Mouse (Mus musculus): ENCODE data around the gene Srcap.

The Srcap gene

DNA sequence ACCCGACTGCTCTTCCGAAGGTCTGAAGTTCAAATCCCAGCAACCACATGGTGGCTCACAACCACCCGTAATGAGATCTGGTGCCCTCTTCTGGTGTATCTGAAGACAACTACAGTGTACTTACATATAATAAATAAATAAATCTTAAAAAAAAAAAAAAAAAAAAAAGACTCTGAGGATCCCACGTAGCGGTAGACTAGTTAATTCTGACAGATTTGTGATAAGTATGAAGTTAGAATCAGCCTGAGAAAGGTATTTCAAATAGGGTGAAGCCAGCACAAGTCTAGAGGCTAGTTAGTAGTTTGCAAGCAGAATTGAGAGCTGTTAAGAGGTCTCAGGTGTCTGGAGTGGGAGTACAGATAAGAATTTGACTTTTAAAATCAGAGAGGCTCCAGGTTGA is 23.4 kb upstream of the Srcap start:
- in situ Hi-C loops (cut with MboI, MseI), result loop anchor here in 1 of 2 experiments (5.0 to 10.0 kb wide), 2 partner anchors 121 to 704 kb away; partner anchors contain the start of gene Tbx6

DNA sequence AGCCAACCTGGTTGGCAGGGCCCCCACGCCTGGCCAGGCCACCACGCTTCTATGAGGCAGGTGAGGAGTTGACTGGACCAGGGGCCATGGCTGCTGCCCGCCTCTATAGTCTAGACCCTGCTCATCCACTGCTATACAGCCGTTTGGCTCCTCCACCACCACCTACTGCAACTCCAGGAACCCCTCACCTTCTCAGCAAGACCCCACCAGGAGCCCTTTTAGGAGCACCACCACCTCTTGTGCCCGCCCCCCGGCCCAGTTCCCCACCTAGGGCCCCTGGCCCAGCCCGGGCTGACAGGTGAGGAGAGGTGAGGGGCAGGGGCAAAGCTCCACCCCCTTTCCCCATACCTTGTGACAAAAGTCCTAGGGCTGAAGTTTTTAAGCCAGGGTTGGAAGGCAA is 21.8 kb upstream of the Srcap start:
- in situ Hi-C loops (cut with MboI, MseI), result loop anchor here (5.0 to 10.0 kb wide), 3 partner anchors 123 to 705 kb away; partner anchors contain the start of gene Tbx6 (in 1 of the 2)

DNA sequence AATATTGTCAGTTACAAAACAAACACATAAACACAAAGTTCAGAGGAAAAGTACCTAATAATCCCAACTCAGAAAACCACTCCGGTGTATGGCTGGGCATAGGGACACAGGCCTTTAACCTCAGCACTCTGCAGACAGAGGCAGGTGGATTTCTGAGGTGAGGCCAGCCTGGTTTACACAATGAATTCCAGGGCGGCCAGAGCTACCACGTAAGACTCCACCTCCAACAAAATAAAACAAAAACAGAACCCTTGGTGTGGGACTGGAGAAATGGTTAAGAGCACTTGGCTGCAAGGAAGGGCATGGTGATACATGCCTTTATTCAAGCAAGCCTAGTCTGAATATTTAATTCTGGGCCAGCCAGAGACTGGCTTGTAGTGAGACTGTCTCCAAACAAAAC is 19.9 kb upstream of the Srcap start:
- in situ Hi-C loops (cut with MboI, MseI), result loop anchor here in 1 of 2 experiments (5.0 kb wide), 1 partner anchor 130 kb away; no protein-coding TSS in a partner anchor

DNA sequence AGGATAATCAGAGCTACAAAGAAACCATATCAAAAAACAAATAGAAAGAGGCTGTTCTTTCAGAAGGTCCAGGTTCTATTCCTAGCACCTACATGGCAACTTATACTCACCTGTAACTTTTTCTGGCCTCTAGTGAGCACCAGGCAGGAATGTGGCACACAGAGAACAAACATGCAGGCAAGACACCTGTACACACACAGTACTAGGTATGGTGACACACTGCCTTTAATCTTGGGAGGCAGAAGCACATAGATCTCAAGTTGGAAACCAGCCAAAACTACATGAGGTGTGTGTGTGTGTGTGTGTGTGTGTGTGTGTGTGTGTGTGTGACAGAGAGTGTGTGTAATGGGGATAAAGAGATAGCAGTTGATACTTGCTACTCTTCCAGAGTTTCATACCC is 17.1 kb upstream of the Srcap start:
- in situ Hi-C loops (cut with MboI, MseI), result loop anchor here in 1 of 2 experiments (5.0 kb wide), 1 partner anchor 132 kb away; no protein-coding TSS in a partner anchor

DNA sequence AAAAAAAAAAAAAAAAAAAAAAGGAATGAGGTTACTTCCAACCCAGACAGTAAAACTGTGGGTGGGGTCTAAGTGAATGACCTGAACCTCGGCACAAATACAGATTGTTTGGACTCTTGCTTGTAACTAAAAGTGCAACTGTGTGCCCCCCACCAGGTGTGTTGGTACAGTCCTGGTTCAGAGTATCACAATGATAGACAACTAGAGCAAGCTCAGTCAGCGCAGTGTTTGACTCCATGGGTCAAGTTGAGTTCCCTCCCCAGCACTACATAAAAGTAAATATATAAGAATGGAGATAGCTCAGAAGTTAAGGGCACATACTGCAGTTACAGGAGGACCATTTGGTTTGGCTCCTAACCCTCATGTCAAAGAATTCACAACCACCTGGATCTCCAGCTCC is 14.4 kb upstream of the Srcap start:
- in situ Hi-C loops (cut with MboI, MseI), result no loop called here

DNA sequence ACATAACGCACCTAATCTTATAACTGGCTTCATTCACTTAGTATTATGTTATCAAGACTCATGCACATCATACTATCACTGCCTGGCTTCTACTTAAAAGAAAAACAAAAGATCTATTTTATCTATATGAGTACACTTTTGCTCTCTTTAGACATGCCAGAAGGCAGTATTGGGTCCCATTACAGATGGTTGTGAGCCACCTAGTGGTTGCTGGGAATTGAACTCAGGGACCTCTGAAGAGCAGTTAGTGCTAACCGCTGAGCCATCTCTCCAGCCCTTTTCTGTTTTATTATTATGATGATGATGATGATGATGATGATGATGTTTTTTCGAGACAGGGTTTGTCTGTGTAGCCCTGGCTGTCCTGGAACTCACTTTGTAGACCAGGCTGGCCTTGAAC is 13.4 kb upstream of the Srcap start:
- in situ Hi-C loops (cut with MboI, MseI), result no loop called here

DNA sequence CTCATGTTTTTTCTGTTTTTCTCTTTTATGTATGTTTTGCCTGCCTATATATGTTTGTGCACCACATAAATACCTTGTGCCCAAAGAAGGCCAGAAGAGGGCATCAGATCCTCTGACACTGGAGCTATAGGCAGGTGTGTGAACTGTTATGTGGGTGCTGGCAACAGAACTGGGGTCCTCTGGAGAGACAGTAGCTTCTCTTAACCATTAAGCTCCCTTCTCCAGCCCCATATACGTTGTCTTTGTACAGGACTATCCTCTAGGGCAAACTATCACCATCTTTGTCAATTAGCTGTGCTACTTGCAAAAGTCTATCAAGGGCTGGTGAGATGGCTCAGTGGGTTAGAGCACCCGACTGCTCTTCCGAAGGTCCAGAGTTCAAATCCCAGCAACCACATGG is 3.5 kb upstream of the Srcap start:
- in situ Hi-C loops (cut with MboI, MseI), result loop anchor here in 1 of 2 experiments (5.0 kb wide), 1 partner anchor 146 kb away; no protein-coding TSS in a partner anchor

DNA sequence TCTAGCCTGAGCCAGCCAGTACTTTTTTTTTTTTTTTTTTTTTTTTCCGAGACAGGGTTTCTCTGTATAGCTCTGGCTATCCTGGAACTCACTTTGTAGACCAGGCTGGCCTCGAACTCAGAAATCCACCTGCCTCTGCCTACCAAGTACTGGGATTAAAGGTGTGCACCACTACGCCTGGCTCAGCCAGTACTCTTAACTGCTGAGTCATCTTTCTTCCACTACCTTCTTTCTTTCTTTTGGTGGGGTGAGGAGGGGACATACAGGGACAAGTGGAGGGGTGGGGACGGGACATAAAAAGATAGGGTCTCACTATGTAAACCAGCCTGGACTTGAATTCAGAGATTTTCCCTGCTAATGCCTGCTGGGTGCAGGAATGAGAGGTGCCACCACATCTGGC is 2.0 kb upstream of the Srcap start:
- in situ Hi-C loops (cut with MboI, MseI), result loop anchor here in 1 of 2 experiments (5.0 kb wide), 1 partner anchor 148 kb away; no protein-coding TSS in a partner anchor

DNA sequence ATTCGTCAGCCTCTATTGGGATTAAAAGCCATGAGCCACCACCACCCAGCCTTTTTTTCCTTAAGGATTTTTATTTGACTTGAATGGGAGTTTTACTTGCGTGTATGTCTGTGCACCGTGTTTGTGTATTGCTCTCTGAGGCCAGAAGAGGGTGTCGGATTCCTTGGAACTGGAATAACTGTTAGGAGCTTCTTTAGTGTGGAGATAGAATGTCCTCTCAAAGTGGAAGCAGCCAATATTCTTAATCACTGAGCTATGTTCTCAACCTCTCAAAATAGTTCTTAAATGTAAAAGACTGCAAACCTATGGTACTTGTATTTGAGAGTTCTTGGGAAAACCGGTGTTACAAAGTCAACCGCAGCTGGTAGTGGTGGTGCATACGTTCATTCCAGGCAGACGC is 542 bp upstream of the Srcap start:
- in situ Hi-C loops (cut with MboI, MseI), result no loop called here

DNA sequence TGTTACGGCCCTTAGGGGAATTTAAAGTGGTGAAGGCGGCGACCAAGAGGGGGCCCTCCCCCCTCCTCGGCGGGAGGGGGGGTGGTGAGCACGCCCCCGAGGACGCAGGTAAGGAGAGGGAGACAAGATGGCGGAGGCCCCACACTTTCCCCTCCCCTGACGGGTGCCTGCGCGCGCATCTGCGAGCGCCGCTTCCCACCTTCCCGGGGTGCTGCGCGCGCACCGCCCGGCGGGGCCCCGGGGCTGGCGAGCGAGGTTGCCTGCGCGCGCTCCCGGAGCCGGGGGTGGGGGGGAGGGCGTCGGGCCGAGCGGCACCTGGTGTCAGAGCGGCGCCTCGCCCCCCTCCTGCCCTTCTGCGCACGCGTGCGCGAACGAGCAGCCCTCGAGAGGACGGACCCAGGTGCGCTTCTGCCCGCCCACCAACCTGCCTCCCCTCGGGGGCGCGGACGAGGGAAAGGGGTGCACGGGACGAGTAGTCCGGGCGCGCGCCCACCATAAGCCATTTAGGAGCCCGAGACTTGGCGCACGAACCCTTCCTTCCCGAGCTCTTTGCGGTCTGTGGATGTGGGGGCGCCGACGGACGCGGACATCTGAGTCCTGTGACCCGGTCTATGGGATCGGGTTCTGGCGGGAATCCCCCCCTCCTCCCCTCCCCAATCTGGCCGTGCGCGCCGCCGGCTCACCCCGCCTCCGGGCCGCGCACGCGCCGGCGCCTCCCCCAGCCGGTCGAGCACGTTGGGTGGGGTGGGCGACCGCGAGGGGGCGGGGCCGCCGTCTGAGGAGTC is 640 bp downstream of the Srcap start:
- in situ Hi-C loops (cut with MboI, MseI), result no loop called here

DNA sequence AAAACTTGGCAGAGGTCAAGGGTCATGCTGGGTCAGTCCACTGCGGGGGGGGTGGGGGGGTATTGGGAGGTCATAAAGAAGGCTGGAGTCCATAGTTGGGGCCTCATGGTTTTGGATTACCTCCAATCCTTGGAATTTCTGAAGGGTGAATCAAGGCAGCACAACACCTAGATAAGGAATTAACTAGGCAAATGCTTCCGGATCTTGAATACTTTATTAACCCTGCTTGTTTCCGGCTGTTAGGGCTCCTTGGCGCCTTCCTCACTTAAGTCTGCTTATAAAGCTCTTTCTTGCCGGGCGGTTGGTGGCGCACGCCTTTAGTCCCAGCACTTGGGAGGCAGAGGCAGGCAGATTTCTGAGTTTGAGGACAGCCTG is 1.2 kb downstream of the Srcap start:
- in situ Hi-C loops (cut with MboI, MseI), result no loop called here

DNA sequence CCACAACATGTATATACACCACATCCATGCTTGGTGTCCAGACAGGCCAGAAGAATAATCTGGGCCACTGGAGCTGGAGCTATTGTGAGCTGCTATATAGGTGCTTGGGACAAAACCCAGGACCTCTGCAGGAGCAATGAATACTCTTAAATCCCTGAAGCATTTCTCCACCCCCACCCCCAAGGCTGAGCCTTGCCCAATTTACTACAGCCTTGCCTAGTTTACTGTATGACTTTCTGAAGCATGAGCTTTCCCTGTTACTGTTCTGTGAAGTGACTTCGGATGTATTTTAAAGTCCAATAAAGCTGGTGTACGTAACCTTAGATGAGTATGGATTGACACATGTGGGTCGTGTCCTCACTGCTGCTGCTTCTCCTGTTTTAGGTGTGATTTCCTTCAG is 2.0 kb downstream of the Srcap start:
- in situ Hi-C loops (cut with MboI, MseI), result no loop called here

DNA sequence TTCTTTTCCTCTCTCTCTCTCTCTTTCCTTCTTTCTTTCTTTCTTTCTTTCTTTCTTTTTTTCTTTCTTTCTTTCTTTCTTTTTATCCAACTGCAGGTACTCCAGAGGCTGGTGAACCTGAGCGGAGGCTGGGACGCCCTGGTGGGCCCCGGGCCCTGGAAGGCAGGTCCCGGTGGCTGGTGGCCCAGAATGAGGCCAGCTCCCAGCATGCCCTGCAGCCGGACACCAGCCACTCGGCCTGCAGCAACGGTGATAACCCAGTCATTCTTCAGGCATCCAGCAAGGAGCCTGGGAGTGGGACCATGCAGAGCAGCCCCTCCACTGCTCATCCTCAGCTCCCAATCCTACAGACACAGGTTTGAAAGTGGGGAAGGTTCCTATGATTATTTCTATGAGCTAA is 4.1 kb downstream of the Srcap start:
- in situ Hi-C loops (cut with MboI, MseI), result no loop called here

DNA sequence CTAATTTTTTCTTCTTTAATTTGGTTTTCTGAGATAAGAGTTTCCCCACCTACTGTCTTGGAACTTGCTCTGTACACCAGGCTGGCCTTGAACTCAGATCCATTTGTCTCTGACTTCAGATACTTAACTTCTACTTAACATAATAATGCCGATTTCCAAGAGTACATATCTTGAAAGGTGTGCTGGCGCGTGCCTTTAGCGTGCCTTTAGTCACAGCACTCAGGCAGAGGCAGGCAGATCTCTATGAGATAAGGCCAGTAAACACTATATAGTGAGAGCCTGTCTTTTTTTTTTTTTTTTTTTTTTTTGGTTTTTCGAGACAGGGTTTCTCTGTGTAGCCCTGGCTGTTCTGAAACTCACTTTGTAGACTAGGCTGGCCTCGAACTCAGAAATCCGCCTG is 4.6 kb downstream of the Srcap start:
- in situ Hi-C loops (cut with MboI, MseI), result no loop called here

DNA sequence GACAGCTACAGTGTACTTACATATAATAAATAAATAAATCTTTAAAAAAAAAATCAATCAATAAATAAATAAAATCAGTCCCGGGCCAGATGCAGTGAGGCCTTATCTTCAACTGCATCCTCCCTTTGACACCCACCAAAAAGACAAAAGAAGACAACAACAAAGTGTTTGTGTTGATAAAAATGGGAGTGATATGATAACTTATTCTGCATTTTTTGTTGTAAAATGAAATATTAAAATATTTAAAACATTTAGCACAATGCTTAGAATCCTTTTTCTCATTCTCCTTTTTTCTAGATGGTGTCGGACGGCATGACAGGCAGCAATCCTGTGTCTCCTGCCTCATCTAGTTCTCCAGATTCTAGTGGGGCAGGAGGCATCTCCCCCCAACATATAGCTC is 7.5 kb downstream of the Srcap start, which contains the start of gene Gm42715:
Gm42715 (plus strand) TSS at position 301 of the 400 bp plus-strand sequence.
- in situ Hi-C loops (cut with MboI, MseI), result no loop called here

DNA sequence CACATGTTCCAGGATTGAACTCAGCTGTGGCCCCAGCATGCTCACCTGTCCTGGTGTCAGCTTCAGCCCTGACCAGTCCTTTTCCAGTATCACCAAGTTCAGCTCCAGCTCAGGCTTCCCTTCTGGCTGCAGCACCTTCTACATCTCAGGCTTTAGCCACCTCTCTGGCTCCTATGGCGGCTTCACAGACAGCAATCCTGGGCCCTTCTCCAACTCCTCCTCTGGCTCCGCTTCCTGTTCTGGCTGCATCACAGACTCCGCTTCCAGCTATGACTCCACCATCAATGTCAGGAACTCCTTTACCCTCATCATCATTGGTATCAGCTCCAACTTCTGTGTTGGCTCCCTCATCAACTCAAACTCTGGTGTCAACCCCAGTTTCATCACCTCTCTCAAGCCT is 29.9 kb downstream of the Srcap start:
- in situ Hi-C loops (cut with MboI, MseI), result loop anchor here in 1 of 2 experiments (25.0 kb wide), 1 partner anchor 979 kb away; the partner anchor contains the start of gene Eif3c

DNA sequence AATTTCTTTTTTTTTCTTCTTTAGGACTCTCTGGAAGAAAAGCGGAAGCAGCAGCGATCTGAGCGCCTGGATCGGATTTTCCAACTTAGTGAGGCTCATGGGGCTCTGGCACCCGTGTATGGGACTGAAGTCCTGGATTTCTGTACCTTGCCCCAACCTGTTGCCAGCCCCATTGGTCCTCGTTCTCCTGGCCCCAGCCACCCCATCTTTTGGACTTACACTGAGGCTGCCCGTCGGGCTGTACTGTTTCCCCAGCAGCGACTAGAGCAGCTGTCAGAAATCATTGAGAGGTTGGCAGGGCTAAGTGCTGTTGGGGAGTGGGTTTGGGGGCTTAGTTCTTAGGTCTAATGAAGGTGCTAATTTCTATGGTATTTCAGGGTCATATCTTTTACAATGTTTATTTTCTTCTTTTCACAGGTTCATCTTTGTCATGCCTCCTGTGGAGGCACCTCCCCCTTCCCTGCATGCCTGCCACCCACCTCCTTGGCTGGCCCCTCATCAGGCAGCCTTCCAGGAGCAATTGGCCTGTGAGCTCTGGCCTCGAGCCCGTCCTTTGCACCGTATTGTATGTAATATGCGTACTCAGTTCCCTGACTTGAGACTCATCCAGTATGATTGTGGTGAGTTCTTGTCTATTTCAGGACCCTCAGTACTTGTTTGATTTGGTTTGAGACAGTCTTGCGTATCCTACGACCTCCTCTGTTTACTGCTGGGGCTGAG is 37.5 kb downstream of the Srcap start:
- in situ Hi-C loops (cut with MboI, MseI), result loop anchor here in 1 of 2 experiments (25.0 kb wide), 1 partner anchor 987 kb away; the partner anchor contains the start of gene Eif3c

DNA sequence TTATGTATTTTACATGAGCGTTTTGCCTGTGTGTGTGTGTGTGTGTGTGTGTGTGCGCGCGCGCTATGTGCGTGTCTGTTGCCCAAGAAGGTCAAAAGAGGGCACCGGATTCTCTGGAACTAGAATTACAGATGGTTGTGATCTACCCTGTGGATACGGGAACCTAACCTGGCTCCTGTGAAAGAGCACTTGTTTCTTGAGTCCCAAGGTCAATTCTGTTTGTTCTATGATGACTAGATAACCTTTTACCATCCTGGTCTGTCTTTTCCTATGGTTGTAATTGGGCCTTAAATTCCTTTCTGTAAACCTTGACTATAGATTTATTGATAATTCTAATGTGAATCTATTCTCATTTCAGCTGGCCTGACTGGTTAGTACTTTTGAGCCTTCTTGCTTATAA is 39.8 kb downstream of the Srcap start:
- in situ Hi-C loops (cut with MboI, MseI), result loop anchor here in 1 of 2 experiments (10.0 kb wide), 1 partner anchor 227 kb away; no protein-coding TSS in a partner anchor

DNA sequence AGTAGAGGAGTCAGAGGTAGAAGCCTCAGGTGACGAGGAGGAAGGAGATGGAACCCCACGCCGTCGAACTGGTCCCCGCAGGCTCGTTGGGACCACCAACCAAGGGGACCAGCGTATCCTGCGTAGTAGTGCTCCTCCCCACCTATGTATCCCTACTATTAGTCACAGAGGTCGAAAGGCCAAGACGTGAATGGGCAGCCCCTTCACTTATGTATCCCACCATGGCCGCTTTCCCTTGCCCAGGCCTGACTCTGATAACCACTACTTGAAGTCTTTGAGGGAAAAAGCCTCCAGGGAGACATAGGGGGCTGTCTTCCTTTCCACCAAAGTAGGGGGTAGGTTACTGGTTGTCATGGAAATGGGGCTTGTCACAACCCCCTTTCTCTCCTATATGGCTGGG is 48.8 kb downstream of the Srcap start:
- in situ Hi-C loops (cut with MboI, MseI), result no loop called here

DNA sequence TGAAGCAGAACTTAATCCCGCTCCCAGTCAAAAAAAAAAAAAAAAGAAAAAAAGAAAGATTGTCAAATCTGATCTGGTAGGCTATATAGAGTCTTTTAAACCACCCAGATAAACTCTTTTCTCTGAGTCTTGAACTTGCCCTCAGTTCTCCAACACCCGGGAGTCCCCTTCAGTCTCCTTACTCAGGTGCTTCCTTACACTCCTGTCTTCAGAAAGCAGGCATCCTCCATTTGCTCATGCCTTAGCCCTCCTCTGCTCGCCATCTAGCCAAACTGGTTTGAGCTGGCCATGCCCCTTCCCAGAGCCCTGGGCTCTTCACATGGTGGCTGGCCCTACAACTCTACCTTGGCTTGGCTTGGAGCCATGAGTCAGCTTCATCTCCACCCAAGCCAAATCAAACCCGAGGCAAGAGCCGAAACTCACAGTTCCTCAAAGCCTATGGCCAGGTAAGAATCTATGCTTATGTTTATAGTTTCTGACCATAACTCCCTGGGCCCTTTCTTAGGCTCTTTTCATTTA is 49.6 kb downstream of the Srcap start, which contains the start of gene Tmem265:
Tmem265 (plus strand) TSS at position 51 of the 519 bp plus-strand sequence.
- in situ Hi-C loops (cut with MboI, MseI), result no loop called here

DNA sequence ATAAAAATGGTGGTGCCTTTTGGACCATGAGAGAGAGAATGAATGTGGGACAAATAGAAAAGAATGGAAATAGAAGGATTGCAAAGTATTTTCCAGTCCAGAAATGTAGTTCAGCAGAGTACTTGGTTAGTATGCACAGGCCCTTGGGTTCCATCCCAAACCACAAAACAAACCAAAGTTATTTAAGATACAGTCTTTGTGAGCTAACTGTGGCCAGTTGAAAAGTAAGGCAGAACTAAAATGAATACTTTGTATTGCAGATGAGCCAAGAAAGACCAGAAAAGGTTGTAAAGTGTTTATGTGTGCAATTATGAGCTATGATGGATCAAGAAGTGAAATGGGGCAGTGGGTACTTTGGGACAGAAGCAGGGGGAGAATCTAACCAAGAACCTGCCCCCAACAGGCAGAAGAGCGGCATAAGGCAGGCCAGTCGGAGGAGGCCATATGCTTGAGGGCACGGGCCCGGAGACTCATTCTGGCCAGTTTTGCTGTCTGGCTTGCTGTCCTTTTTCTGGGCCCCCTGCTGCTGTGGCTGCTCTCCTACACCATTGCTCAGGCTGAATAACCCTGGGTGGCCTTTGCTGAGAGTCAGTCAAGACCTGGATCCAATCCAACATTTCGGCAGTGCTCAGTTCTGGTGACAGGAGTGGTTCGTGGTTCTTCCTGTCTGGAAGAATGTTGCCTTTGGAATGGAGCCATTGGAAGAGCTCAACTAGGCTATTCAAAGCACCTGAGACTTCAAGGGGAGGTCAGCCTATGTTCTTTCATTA is 52.8 kb downstream of the Srcap start:
- in situ Hi-C loops (cut with MboI, MseI), result no loop called here
